Mouse (Mus musculus) kidney, embryonic 14.5 days (tissue): ENCODE measurements at regions not wholly inside any gene's neighbourhood (a gene's known extent, or its start where the extent isn't known, plus 50 kb on each side); places are given as distances from the start of the nearest gene placed in this dataset.

ENCODE experiments used
- ATAC-seq: fragments of 200-750 bp; cut with Nextera tagmentation; 2 replicates; pipeline ENCODE4 v1.8.0; 2017; ENCODE audit warnings: moderate number of reproducible peaks, mild to moderate bottlenecking, moderate TSS enrichment, moderate library complexity; ENCODE audit not compliant: low FRiP score, low TSS enrichment
- H3K27ac ChIP-seq: fragments of 300-500 bp; sonication (generic); 2 replicates; pipeline ENCODE4 v1.5.1; 2014; ENCODE audit warnings: low read depth, mild to moderate bottlenecking, low read length, moderate library complexity, mixed read lengths
- H3K27me3 ChIP-seq: fragments of 300-500 bp; sonication (generic); 2 replicates; pipeline ENCODE4 v1.6.1; 2014; ENCODE audit warnings: mild to moderate bottlenecking, low read length; ENCODE audit not compliant: control insufficient read depth, insufficient read depth
- H3K36me3 ChIP-seq: fragments of 300-500 bp; sonication (generic); 2 replicates; pipeline ENCODE4 v1.6.1; 2014; ENCODE audit warnings: low read length, mixed read lengths; ENCODE audit not compliant: control insufficient read depth, insufficient read depth
- H3K4me1 ChIP-seq: fragments of 300-500 bp; sonication (generic); 2 replicates; pipeline ENCODE4 v1.6.1; 2014; ENCODE audit warnings: low read length, mixed read lengths; ENCODE audit not compliant: control insufficient read depth, insufficient read depth
- H3K4me2 ChIP-seq: fragments of 300-500 bp; sonication (generic); replicated peaks from 2 replicates; pipeline ENCODE4 v1.6.1; 2014; ENCODE audit warnings: low read depth, mild to moderate bottlenecking, low read length
- H3K4me3 ChIP-seq: fragments of 300-500 bp; sonication (generic); 2 replicates; pipeline ENCODE4 v1.5.1; 2014; ENCODE audit warnings: mild to moderate bottlenecking, low read length
- H3K9ac ChIP-seq: fragments of 300-500 bp; sonication (generic); 2 replicates; pipeline ENCODE4 v1.6.1; 2014; ENCODE audit warnings: low read depth, mild to moderate bottlenecking, low read length, moderate library complexity
- H3K9me3 ChIP-seq: fragments of 300-500 bp; sonication (generic); 2 replicates; pipeline ENCODE4 v1.6.1; 2016; ENCODE audit warnings: low read length; ENCODE audit not compliant: control insufficient read depth
- WGBS: fragments of 180-500 bp; shearing (Covaris S2); extraction: QIAGEN DNeasy Blood & Tissue Kit; methylation state at CpG from one replicate; pipeline ENCODE4 v1.1.7; 2014; 5-methylcytosine and 5-hydroxymethylcytosine counted together

GRCm38 (mm10) chr9:116232386-116232785, 57.2 kb upstream of the Tgfbr2 start:
- H3K36me3 ChIP-seq = no peaks in the 10 kb centered on the region
- no peak overlapping the region for H3K4me2 ChIP-seq
- ATAC-seq = no peak
- H3K9ac ChIP-seq = no peak overlapping the region
- no peak overlapping the region for H3K4me3 ChIP-seq
- no peak overlapping the region for H3K27ac ChIP-seq
- no peaks in the 10 kb centered on the region for H3K4me1 ChIP-seq
- WGBS = 84% methylated on average over 10 of the region's 10 CpGs
- no peaks in the 10 kb centered on the region for H3K27me3 ChIP-seq
- H3K9me3 ChIP-seq = no peaks in the 10 kb centered on the region

GRCm38 (mm10) chr9:116231351-116232311, 56.5 kb upstream of the Tgfbr2 start:
- no peaks in the 10 kb centered on the region for H3K36me3 ChIP-seq
- no peaks in the 10 kb centered on the region for H3K9me3 ChIP-seq
- WGBS = 88% methylated on average over 16 of the region's 16 CpGs
- ATAC-seq = no peak
- no peaks in the 10 kb centered on the region for H3K4me1 ChIP-seq
- no peaks in the 10 kb centered on the region for H3K27me3 ChIP-seq
- no peak overlapping the region for H3K9ac ChIP-seq
- no peak overlapping the region for H3K4me2 ChIP-seq
- no peak overlapping the region for H3K4me3 ChIP-seq
- no peak overlapping the region for H3K27ac ChIP-seq

GRCm38 (mm10) chr9:116230346-116230745, 55.2 kb upstream of the Tgfbr2 start:
- ATAC-seq = no peak
- Histone ChIP-seq H3K9ac (no peak overlapping the region), H3K27ac (no peak overlapping the region), H3K27me3 (no peaks in the 10 kb centered on the region), H3K36me3 (no peaks in the 10 kb centered on the region), H3K4me1 (no peaks in the 10 kb centered on the region), H3K4me2 (no peak overlapping the region), H3K9me3 (no peaks in the 10 kb centered on the region), H3K4me3 (no peak overlapping the region)
- WGBS = 89% methylated on average over 7 of the region's 7 CpGs

- Histone ChIP-seq H3K9me3 (no peaks in the 10 kb centered on the region), H3K4me3 (no peak overlapping the region), H3K36me3 (no peaks in the 10 kb centered on the region), H3K4me2 (no peak overlapping the region), H3K9ac (no peak overlapping the region), H3K27ac (no peak overlapping the region), H3K27me3 (no peaks in the 10 kb centered on the region), H3K4me1 (no peaks in the 10 kb centered on the region)
- WGBS = 16% methylated on average over 9 of the region's 9 CpGs
- ATAC-seq = no peak
Observed at GRCm38 (mm10) chr9:116228443-116228842, 53.3 kb upstream of the Tgfbr2 start.

GRCm38 (mm10) chr9:116227738-116228137, 52.6 kb upstream of the Tgfbr2 start:
- H3K27ac ChIP-seq = no peak overlapping the region

More at GRCm38 (mm10) chr9:116227738-116228137, 52.6 kb upstream of the Tgfbr2 start:
- H3K9me3 ChIP-seq = no peaks in the 10 kb centered on the region
- WGBS = 62% methylated on average over 7 of the region's 7 CpGs
- no peak overlapping the region for H3K4me3 ChIP-seq
- no peak overlapping the region for H3K9ac ChIP-seq
- H3K36me3 ChIP-seq = no peaks in the 10 kb centered on the region
- no peak overlapping the region for H3K4me2 ChIP-seq
- 0 out of 2 replicates have a peak, but pooled peaks cover under 1% of the 10 kb centered on the region for H3K4me1 ChIP-seq
- H3K27me3 ChIP-seq = no peaks in the 10 kb centered on the region
- no peak for ATAC-seq
